Mouse (Mus musculus) fibroblast of lung, adult 2 months (primary cell): Measurements from ENCODE around the gene Fnbp1l.

Experiments
- DNase-seq: peaks from one replicate; pipeline ENCODE4 v3.0.0-alpha.2; 2011; ENCODE audit warnings: low read depth

Gene Fnbp1l

GRCm38 (mm10) chr3:122618991-122619930, at the start of gene Fnbp1l:
TSS of gene Fnbp1l (minus strand) at chr3:122619715.
- no peak for DNase-seq

- no peak for DNase-seq
These were observed 41.3 kb upstream of the Fnbp1l start for GRCm38 (mm10) chr3:122660795-122661194.

GRCm38 (mm10) chr3:122659261-122659917, 39.9 kb upstream of the Fnbp1l start:
- no peak for DNase-seq

GRCm38 (mm10) chr3:122647195-122647837, 27.8 kb upstream of the Fnbp1l start:
- no peak for DNase-seq

- DNase-seq, result no peak
These were observed 20.8 kb upstream of the Fnbp1l start for GRCm38 (mm10) chr3:122640286-122640685.

GRCm38 (mm10) chr3:122639197-122639475, 19.6 kb upstream of the Fnbp1l start:
- no peak for DNase-seq

GRCm38 (mm10) chr3:122638329-122639196, 19.0 kb upstream of the Fnbp1l start:
- peak; percentile 92 for DNase-seq

GRCm38 (mm10) chr3:122637280-122637679, 17.8 kb upstream of the Fnbp1l start:
- no peak for DNase-seq

GRCm38 (mm10) chr3:122635246-122635645, 15.7 kb upstream of the Fnbp1l start:
- no peak for DNase-seq

- DNase-seq, result no peak
These were observed 10.1 kb upstream of the Fnbp1l start for GRCm38 (mm10) chr3:122629580-122629979.

- DNase-seq, result no peak
These were observed 9.4 kb upstream of the Fnbp1l start for GRCm38 (mm10) chr3:122628956-122629355.

GRCm38 (mm10) chr3:122628546-122628945, 9.0 kb upstream of the Fnbp1l start:
- no peak for DNase-seq

- DNase-seq, result no peak
These were observed 8.3 kb upstream of the Fnbp1l start for GRCm38 (mm10) chr3:122627846-122628245.

- DNase-seq, result no peak
These were observed 5.1 kb upstream of the Fnbp1l start for GRCm38 (mm10) chr3:122624591-122624990.

- peak; percentile 14 for DNase-seq
These were observed 893 bp upstream of the Fnbp1l start for GRCm38 (mm10) chr3:122620285-122620931.

- DNase-seq, result no peak
These were observed 393 bp upstream of the Fnbp1l start for GRCm38 (mm10) chr3:122619931-122620284.

GRCm38 (mm10) chr3:122618402-122618801, 1.1 kb downstream of the Fnbp1l start:
- DNase-seq, result no peak

GRCm38 (mm10) chr3:122617613-122618340, 1.7 kb downstream of the Fnbp1l start:
- DNase-seq, result no peak

- DNase-seq, result no peak
These were observed 7.0 kb downstream of the Fnbp1l start for GRCm38 (mm10) chr3:122612537-122612936.

- DNase-seq, result no peak
These were observed 7.8 kb downstream of the Fnbp1l start for GRCm38 (mm10) chr3:122611761-122612160.
